ENCODE assay signal across 7 mouse cellular contexts in the genomic region with DNA sequence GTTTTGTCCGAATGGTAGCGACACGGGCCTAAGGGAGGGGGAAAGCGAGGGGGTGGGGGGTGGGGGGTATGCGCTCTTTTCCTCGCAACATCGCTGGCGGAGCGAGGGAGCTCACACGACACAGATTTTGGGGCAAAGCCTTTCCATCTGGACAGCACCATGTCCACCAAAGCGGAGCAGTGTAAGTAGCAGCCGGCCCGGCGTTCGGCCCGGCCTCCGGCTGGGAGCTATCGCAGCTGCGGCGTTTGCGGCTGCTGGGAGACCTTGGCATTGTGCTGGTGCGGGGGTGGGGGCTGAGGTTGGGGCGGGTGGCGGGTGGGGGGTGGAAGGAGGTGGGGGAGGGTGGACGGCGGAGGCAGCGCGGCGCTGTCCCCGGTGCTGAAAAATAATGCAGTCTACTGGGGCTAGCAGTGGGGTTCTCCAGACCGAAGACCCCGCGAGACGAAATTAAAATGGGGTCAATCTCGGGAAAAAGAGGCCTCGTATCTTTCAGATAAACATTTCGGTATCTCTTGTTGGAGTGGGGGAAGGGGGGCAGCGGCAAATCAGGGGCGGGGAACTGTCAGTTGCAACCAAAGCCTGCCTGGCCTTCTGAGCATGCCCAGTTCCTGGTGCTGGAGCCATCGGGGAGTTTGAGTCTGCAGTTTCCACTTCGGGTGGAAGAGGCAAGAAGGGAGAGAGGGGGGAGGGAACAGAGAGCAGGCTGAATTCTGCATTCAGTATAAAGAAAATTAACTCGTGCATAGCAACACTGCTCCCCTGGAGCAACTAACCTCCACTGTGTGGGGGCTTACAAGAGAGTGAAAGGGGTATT. TPM values are rescaled to one million over a fixed set of nuclear protein-coding genes. Genes with fewer than 3 reads are reported as not detected.
DNase-seq lines count a peak whose midpoint lies in the region; ATAC-seq lines count a peak whose summit lies in the region.

No protein-coding gene starts in this region.

- 0 out of 2 replicates have a peak, but pooled peaks cover 7% of the 10 kb centered on the region for H3K27me3 ChIP-seq in forebrain, embryonic 16.5 days (replicated peaks; ENCODE audit: control insufficient read depth, insufficient read depth, low read length)

- H3K4me2 ChIP-seq in forebrain, embryonic 16.5 days (ENCODE audit: low read length): peak overlapping the region; percentile 72

- H3K4me3 ChIP-seq in forebrain, embryonic 16.5 days (replicated peaks; ENCODE audit: low read length): peak overlapping the region; percentile 70

- no peaks in the 10 kb centered on the region for H3K9me3 ChIP-seq in forebrain, embryonic 16.5 days (ENCODE audit: control insufficient read depth, low read length)

- DNase-seq in adrenal gland, adult 2 months: peak; percentile 76
- peak; percentile 65 for DNase-seq in cerebellum, adult 11 months
- DNase-seq in induced T-regulatory cell, adult 2 months (ENCODE audit: low read depth): peak; percentile 5
- DNase-seq in left cerebral cortex, adult 9 months (ENCODE audit: low spot score in 2 of 2): peak; percentile 51 to 72
- DNase-seq in right cerebral cortex, postnatal 4 days: peak; percentile 71

- peak overlapping the region; percentile 97 for H3K27ac ChIP-seq in forebrain, embryonic 16.5 days (ENCODE audit: low read length)

- peak; percentile 74 for ATAC-seq in forebrain, embryonic 16.5 days
- ATAC-seq in megakaryocyte-erythroid progenitor cell, adult 5-6 weeks (replicated peaks; ENCODE audit: low FRiP score, low TSS enrichment, poor library complexity, severe bottlenecking): peak; percentile 30; the same call in 1 of the 2 replicates

- H3K36me3 ChIP-seq in forebrain, embryonic 16.5 days (ENCODE audit: control insufficient read depth, insufficient read depth): no peaks in the 10 kb centered on the region

- H3K9ac ChIP-seq in forebrain, embryonic 16.5 days (replicated peaks; ENCODE audit: low read depth, low read length): peak overlapping the region; percentile 79

- WGBS in forebrain, embryonic 16.5 days: under 1% methylated on average over 40 of the region's 42 CpGs

- peaks cover 24% of the 10 kb centered on the region for H3K4me1 ChIP-seq in forebrain, embryonic 16.5 days (replicated peaks; ENCODE audit: control insufficient read depth, insufficient read depth, low read length)

RNA-seq across cellular contexts. Expression of gene Unc79, which starts 0.9 kb away (rescaled TPM):
- total RNA-seq in adrenal gland, adult 2 months (2021): 1 to 10 TPM; 4.4 to 8.1 TPM
- 1.5 and 3.7 TPM in 2 replicates for polyA plus RNA-seq in adrenal gland, adult 2 months (2012; rRNA removed)
- polyA plus RNA-seq in forebrain, embryonic 16.5 days (2015; fragmentation: Nextera tagmentation; extraction: Ambion mirVana): 8.8 TPM in 2 replicates
- 0.07 TPM in 1 of 2 replicates, not detected in the other for total RNA-seq in megakaryocyte-erythroid progenitor cell, adult 5-6 weeks (2014; fragmentation: Nextera tagmentation)
- total RNA-seq in megakaryocyte-erythroid progenitor cell, adult 5-6 weeks (2017): 0.05 TPM in 1 of 2 replicates, not detected in the other

RNA-seq across cellular contexts. Expression of gene Cox8c, which starts 50.5 kb away (rescaled TPM):
- not detected for total RNA-seq in adrenal gland, adult 2 months (2021)
- not detected in 2 replicates for polyA plus RNA-seq in adrenal gland, adult 2 months (2012; rRNA removed)
- not detected in 2 replicates for polyA plus RNA-seq in forebrain, embryonic 16.5 days (2015; fragmentation: Nextera tagmentation; extraction: Ambion mirVana)
- total RNA-seq in megakaryocyte-erythroid progenitor cell, adult 5-6 weeks (2014; fragmentation: Nextera tagmentation): not detected in 2 replicates
- total RNA-seq in megakaryocyte-erythroid progenitor cell, adult 5-6 weeks (2017): not detected in 2 replicates

Comparison
In these comparisons a context has a peak if more than half of its experiments do, and no peak if none do; other contexts are left out.
1. Peak in every context shown above with its lines: DNase-seq, ATAC-seq, H3K4me3 ChIP-seq and H3K27ac ChIP-seq.
2. DNase-seq: peak in every context shown above with its lines; median percentile 76 in adrenal gland, adult 2 months; 71 in right cerebral cortex, postnatal 4 days; 65 in cerebellum, adult 11 months; 62 in left cerebral cortex, adult 9 months; 5 in induced T-regulatory cell, adult 2 months.
3. RNA of gene Unc79, which starts 0.9 kb away (total RNA-seq): 4.4 to 8.1 TPM in adrenal gland, adult 2 months; 0.05 to 0.07 TPM in megakaryocyte-erythroid progenitor cell, adult 5-6 weeks; every median in the first group is over 4 times any median in the second.